Mouse (Mus musculus): ENCODE data around the gene Zfp853. TPM values are rescaled to one million over a fixed set of nuclear protein-coding genes. Genes with fewer than 3 reads are reported as not detected.

Gene Zfp853
- polyA plus RNA-seq (2016; fragmentation: Nextera tagmentation; extraction: Ambion mirVana): 0.13 TPM in 1 of 2 replicates, not detected in the other

GRCm38 (mm10) chr5:143293404-143293803, at the start of gene Zfp853:
TSS of gene Zfp853 (minus strand) at chr5:143293623.
- peak within 1 kb of the TSS; percentile 45; the same call in 1 of the 2 replicates for H3K9ac ChIP-seq
- H3K4me1 ChIP-seq: peaks cover 12% of the 10 kb centered on the region
- H3K27me3 ChIP-seq (replicated peaks): peaks cover 66% of the 10 kb centered on the region
- H3K27ac ChIP-seq: no peak within 1 kb of the TSS
- no peaks in the 10 kb centered on the region for H3K9me3 ChIP-seq
- ATAC-seq (ENCODE audit: low FRiP score, low read depth): no peak
- H3K4me3 ChIP-seq: peak within 1 kb of the TSS; percentile 31
- peak within 1 kb of the TSS; percentile 64 for H3K4me2 ChIP-seq (replicated peaks)
- H3K36me3 ChIP-seq: peaks cover 8% of the 10 kb centered on the region
- WGBS: 10% methylated on average over 30 of the region's 38 CpGs

DNA sequence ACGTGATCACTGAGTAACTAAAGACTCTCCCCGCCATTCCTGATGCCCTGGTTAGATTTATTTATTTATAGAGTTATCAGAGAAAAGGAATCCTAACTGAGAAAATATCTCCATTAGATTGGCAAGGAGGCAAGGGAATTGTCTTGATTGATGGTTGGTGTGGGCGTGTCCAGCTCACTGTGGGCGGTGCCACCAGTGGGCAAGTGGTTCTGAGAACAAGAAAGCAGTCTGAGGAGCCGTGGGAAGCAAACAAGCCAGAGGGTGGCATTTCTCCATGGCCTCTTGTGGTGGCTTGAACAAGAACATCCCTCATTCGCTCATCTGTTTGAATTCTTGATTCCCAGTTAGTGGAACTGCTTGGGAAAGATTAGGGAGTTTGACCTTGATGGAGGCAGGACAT, 46.2 kb upstream of the Zfp853 start:
- Histone ChIP-seq H3K36me3 (no peaks in the 10 kb centered on the region), H3K4me1 (no peaks in the 10 kb centered on the region), H3K27me3 (replicated peaks) (no peaks in the 10 kb centered on the region), H3K4me3 (no peak overlapping the region), H3K4me2 (replicated peaks) (no peak overlapping the region), H3K9me3 (no peaks in the 10 kb centered on the region), H3K9ac (no peak overlapping the region), H3K27ac (no peak overlapping the region)
- no peak for ATAC-seq (ENCODE audit: low FRiP score, low read depth)
- WGBS: 53% methylated on average over 6 of the region's 6 CpGs

DNA sequence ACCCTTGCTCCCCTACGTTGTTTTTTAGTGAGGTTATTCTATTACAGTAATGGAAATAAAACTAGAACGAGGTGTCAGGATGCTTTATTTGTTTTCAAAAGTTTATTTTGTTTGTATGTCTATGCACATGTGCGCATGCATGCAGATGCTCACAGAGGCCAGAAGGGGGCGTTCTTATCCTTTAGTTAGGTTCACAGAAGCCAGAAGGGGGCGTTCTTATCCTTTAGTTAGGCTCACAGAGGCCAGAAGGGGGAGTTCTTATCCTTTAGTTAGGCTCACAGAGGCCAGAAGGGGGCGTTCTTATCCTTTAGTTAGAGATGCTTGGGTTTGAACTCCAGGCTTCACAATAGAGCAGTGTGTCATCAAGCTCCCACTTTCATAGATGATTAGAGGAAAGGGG, 43.1 kb upstream of the Zfp853 start:
- Histone ChIP-seq H3K9ac (no peak overlapping the region), H3K27ac (no peak overlapping the region), H3K4me1 (no peaks in the 10 kb centered on the region), H3K9me3 (no peaks in the 10 kb centered on the region), H3K27me3 (replicated peaks) (no peaks in the 10 kb centered on the region), H3K36me3 (no peaks in the 10 kb centered on the region), H3K4me2 (replicated peaks) (no peak overlapping the region), H3K4me3 (no peak overlapping the region)
- ATAC-seq (ENCODE audit: low FRiP score, low read depth): no peak
- WGBS: 68% methylated on average over 6 of the region's 6 CpGs

DNA sequence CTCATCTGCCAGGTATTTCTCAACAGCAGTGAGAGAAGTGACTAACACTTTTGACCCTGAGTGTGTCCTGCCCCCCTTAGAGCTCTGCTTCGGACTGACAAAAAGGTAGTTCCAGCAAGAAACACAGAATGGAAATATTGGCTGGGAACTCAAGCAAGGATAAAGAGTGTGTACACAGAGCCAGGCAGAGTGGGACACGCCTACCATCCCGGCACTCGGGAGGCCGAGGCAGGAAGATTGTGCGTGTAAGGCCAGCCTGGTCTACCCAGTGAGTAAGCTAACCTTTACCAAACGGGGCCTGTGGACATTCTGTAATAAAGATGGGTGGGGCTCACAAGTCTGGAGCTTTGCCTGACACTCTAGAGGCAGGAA, 41.7 kb upstream of the Zfp853 start:
- H3K27me3 ChIP-seq (replicated peaks): no peaks in the 10 kb centered on the region
- no peak overlapping the region for H3K27ac ChIP-seq
- H3K9ac ChIP-seq: no peak overlapping the region
- no peaks in the 10 kb centered on the region for H3K9me3 ChIP-seq
- H3K36me3 ChIP-seq: no peaks in the 10 kb centered on the region
- peaks cover 3% of the 10 kb centered on the region for H3K4me1 ChIP-seq
- ATAC-seq (ENCODE audit: low FRiP score, low read depth): no peak
- H3K4me2 ChIP-seq (replicated peaks): no peak overlapping the region
- WGBS: 84% methylated on average over 7 of the region's 7 CpGs
- no peak overlapping the region for H3K4me3 ChIP-seq

- H3K4me2 ChIP-seq (replicated peaks): no peak overlapping the region
- WGBS: 75% methylated on average over 14 of the region's 14 CpGs
- peaks cover 8% of the 10 kb centered on the region for H3K4me1 ChIP-seq
- H3K36me3 ChIP-seq: no peaks in the 10 kb centered on the region
- no peaks in the 10 kb centered on the region for H3K27me3 ChIP-seq (replicated peaks)
- H3K9ac ChIP-seq: no peak overlapping the region
- H3K27ac ChIP-seq: no peak overlapping the region
- H3K4me3 ChIP-seq: no peak overlapping the region
- no peak for ATAC-seq (ENCODE audit: low FRiP score, low read depth)
- no peaks in the 10 kb centered on the region for H3K9me3 ChIP-seq
These were observed 41.1 kb upstream of the Zfp853 start for GRCm38 (mm10) chr5:143334418-143335088.

DNA sequence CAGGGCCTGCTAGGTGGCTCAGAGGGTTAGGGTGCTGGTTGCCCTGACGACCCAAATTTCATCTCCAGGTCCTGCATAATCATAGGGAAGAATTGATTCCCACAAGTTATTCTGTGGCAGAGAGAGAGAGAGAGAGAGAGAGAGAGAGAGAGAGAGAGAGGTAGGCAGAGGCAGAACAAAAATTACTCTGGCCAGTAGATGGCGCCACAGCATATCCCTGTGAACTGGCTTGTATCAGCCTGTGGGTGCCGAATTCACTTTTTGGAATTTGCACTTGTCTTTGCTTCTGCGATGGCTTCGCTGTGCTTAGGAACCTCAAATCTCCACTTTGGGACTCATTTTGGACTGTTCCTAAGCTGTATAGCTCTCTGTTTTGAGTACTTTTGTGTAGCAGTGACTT, 40.4 kb upstream of the Zfp853 start:
- Histone ChIP-seq H3K9me3 (no peaks in the 10 kb centered on the region), H3K36me3 (no peaks in the 10 kb centered on the region), H3K4me2 (replicated peaks) (no peak overlapping the region), H3K27ac (no peak overlapping the region), H3K27me3 (replicated peaks) (no peaks in the 10 kb centered on the region), H3K9ac (no peak overlapping the region), H3K4me3 (no peak overlapping the region), H3K4me1 (peaks cover 8% of the 10 kb centered on the region)
- WGBS: 18% methylated on average over 5 of the region's 5 CpGs
- no peak for ATAC-seq (ENCODE audit: low FRiP score, low read depth)

GRCm38 (mm10) chr5:143328690-143329495, 35.5 kb upstream of the Zfp853 start, which contains the start of gene Zdhhc4:
TSS of gene Zdhhc4 (minus strand) at chr5:143329256.
- no peak within 1 kb of the TSS for H3K27ac ChIP-seq
- peak within 1 kb of the TSS; percentile 84 for H3K4me2 ChIP-seq (replicated peaks)
- H3K4me1 ChIP-seq: peaks cover 21% of the 10 kb centered on the region
- peak; percentile 61 for ATAC-seq (ENCODE audit: low FRiP score, low read depth)
- no peaks in the 10 kb centered on the region for H3K9me3 ChIP-seq
- H3K36me3 ChIP-seq: peaks cover 20% of the 10 kb centered on the region
- H3K27me3 ChIP-seq (replicated peaks): no peaks in the 10 kb centered on the region
- WGBS: under 1% methylated on average over 57 of the region's 57 CpGs
- peak within 1 kb of the TSS; percentile 89 for H3K9ac ChIP-seq
- H3K4me3 ChIP-seq: peak within 1 kb of the TSS; percentile 81

GRCm38 (mm10) chr5:143317288-143317610, 23.8 kb upstream of the Zfp853 start:
- Histone ChIP-seq H3K27me3 (replicated peaks) (no peaks in the 10 kb centered on the region), H3K27ac (no peak overlapping the region), H3K4me3 (no peak overlapping the region), H3K4me1 (peaks cover 18% of the 10 kb centered on the region), H3K9ac (no peak overlapping the region), H3K9me3 (no peaks in the 10 kb centered on the region), H3K36me3 (peaks cover 70% of the 10 kb centered on the region), H3K4me2 (replicated peaks) (no peak overlapping the region)
- 93% methylated on average over 8 of the region's 8 CpGs for WGBS
- no peak for ATAC-seq (ENCODE audit: low FRiP score, low read depth)

GRCm38 (mm10) chr5:143316605-143317287, 23.3 kb upstream of the Zfp853 start:
- H3K4me1 ChIP-seq: peaks cover 18% of the 10 kb centered on the region
- H3K4me3 ChIP-seq: no peak overlapping the region
- no peak overlapping the region for H3K27ac ChIP-seq
- no peak for ATAC-seq (ENCODE audit: low FRiP score, low read depth)
- no peak overlapping the region for H3K4me2 ChIP-seq (replicated peaks)
- no peak overlapping the region for H3K9ac ChIP-seq
- H3K36me3 ChIP-seq: peaks cover 70% of the 10 kb centered on the region
- H3K9me3 ChIP-seq: no peaks in the 10 kb centered on the region
- no peaks in the 10 kb centered on the region for H3K27me3 ChIP-seq (replicated peaks)
- WGBS: 93% methylated on average over 5 of the region's 5 CpGs

GRCm38 (mm10) chr5:143315514-143315888, 22.1 kb upstream of the Zfp853 start:
- Histone ChIP-seq H3K27ac (no peak overlapping the region; the same call in 1 of the 2 replicates), H3K27me3 (replicated peaks) (no peaks in the 10 kb centered on the region), H3K4me1 (peaks cover 18% of the 10 kb centered on the region), H3K9ac (peak overlapping the region; percentile 96), H3K4me2 (replicated peaks) (peak overlapping the region; percentile 88), H3K4me3 (peak overlapping the region; percentile 88), H3K36me3 (peaks cover 71% of the 10 kb centered on the region), H3K9me3 (no peaks in the 10 kb centered on the region)
- 13% methylated on average over 8 of the region's 8 CpGs for WGBS
- ATAC-seq (ENCODE audit: low FRiP score, low read depth): no peak; the same call in none of the 2 replicates

GRCm38 (mm10) chr5:143314730-143315513, 21.5 kb upstream of the Zfp853 start, which contains the start of gene E130309D02Rik:
TSS of gene E130309D02Rik (minus strand) at chr5:143315360.
- peak; percentile 81 for ATAC-seq (ENCODE audit: low FRiP score, low read depth)
- Histone ChIP-seq H3K9ac (peak within 1 kb of the TSS; percentile 96), H3K27ac (peak within 1 kb of the TSS; percentile 87), H3K4me3 (peak within 1 kb of the TSS; percentile 88), H3K4me1 (peaks cover 18% of the 10 kb centered on the region), H3K27me3 (replicated peaks) (no peaks in the 10 kb centered on the region), H3K4me2 (replicated peaks) (peak within 1 kb of the TSS; percentile 88), H3K36me3 (peaks cover 71% of the 10 kb centered on the region), H3K9me3 (no peaks in the 10 kb centered on the region)
- under 1% methylated on average over 101 of the region's 101 CpGs for WGBS
